Mouse (Mus musculus) brain, embryonic 14.5 days (tissue): ENCODE results near the gene Hephl1.

Source experiments
- CTCF ChIP-seq: fragments of 200-500 bp; IDR thresholded peaks from 2 replicates; pipeline ENCODE4 v1.5.1; 2012; ENCODE audit warnings: inconsistent platforms, mild to moderate bottlenecking, moderate library complexity, borderline replicate concordance; ENCODE audit not compliant: insufficient read depth, insufficient read length; ENCODE audit errors: extremely low read depth
- POLR2A ChIP-seq: fragments of 200-500 bp; IDR thresholded peaks from 2 replicates; pipeline ENCODE4 v1.6.1; 2012; ENCODE audit warnings: mild to moderate bottlenecking, inconsistent platforms, borderline replicate concordance; ENCODE audit not compliant: poor library complexity, insufficient read depth, insufficient read length, severe bottlenecking; ENCODE audit errors: extremely low read depth

GRCm38 (mm10) chr9:15067995-15068685 lies 43.8 kb downstream of the Hephl1 start:
- TF ChIP-seq CTCF (no peak), POLR2A (no peak)
